Mouse (Mus musculus): ENCODE data around the gene Cisd1. TPM values are rescaled to one million over a fixed set of nuclear protein-coding genes. Genes with fewer than 3 reads are reported as not detected.

Gene Cisd1
- total RNA-seq, 2 experiments from 2014 or later: 201 to 223 TPM

Other genes starting within 250 kb of the Cisd1 start
- gene Bicc1, start 185.3 kb downstream of the Cisd1 start, total RNA-seq (2021): 1 to 10 TPM; 8.1 to 8.4 TPM
- 10 to 100 TPM; 51.6 to 56.4 TPM for gene Tfam, start 106.7 kb downstream of the Cisd1 start, total RNA-seq (2021)
- gene Ube2d1, start 59.7 kb downstream of the Cisd1 start, total RNA-seq (2021): 100 to 1,000 TPM; 152 to 220 TPM
- gene Ipmk, start 2.8 kb upstream of the Cisd1 start, total RNA-seq (2021): 10 to 100 TPM; 14.8 to 16.9 TPM

All from gastrocnemius, postnatal 36 days (tissue).